Mouse (Mus musculus): ENCODE data around the gene D630003M21Rik.

Gene D630003M21Rik

GRCm38 (mm10) chr2:158194945-158195640 lies 33.9 kb downstream of the D630003M21Rik start:
- DNase-seq (ENCODE audit: low spot score) = peak; percentile 56

DNA sequence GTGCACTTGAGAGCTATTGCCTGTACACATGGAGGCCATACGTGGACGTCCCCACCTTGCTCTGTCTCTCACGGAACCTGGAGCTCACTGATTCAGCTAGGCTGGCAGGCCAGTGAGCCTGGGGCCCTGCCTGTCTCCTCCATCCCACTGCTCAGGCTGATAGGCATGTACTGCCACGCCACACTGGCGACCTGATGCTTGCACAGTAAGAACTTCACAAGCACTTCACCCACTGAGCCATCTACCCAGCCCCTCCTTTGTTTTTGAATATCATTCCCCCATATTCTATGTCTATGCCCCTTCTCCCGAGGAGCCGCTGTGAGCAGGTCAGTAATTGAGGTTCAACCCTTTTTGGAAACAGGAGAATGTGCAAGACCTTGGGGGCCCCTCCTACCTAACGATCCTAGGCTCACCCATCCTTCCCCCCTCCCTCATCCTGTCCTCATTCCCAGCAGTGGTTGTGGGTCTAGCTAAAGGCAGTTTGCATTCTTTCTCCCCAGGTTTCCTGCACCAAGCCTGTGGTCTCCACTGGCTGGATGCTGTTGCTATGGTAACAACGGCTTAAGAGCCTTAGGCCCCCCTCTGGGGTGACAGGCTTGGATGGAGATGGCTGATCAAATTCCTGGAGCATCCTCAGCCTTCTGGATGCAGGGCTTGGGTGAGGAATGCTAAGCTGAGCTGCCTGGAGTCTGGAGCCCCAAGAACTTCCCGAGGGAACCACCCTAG lies 35.2 kb downstream of the D630003M21Rik start:
- no peak for DNase-seq (ENCODE audit: low spot score)

- peak; percentile 54 for DNase-seq (ENCODE audit: low spot score)
These were observed 37.9 kb downstream of the D630003M21Rik start for GRCm38 (mm10) chr2:158191098-158191497.

DNA sequence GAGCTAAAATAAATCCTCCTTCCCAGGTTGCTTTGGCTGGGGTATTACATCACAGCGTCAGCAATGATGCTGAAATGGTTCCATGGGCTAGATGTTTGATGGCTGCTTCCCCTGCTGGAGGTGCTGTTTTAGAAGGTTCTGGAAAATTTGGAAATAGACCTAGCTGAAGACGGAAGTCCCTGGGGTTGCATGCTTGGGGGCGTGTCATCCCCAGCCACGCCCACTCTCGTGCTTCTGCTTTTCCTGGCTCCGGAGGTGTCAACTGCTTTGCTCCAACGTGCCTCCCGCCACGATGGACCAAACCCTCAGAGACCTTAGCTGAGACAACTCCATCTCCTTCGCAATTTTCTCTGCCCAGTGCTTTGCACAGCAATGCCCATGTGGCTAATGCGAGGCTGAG lies 39.6 kb downstream of the D630003M21Rik start:
- no peak for DNase-seq (ENCODE audit: low spot score)

DNA sequence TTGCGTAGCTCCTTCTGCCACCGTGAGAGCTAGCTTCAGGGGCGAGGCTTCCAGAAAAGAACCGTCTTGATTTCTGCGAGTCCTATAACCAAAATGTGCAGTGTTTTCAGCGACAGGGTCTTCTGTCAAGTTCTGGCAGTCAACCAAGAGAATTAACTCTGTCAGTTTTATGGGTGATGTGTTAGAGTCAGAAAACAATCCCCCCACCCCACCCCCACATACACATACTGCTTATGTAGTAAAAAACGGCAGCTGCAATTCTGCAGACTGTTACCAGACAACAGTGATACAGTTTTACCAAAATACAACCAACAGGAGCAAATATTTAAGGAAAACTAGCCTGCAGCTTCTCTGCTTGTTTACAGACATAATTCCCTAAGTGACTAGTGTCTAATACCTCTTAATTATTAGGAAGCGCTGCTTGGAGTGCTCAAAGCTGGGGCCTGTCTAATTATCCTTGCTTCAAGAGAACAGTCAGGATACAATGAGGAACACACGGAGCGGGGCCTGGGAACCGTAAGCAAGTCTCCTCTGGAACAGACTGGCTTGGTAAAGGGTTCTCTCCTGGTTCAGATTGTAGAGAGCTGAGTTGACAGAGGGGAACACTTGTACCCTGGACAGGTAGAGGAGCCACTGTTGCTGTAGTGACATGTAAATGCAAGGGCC lies 42.7 kb downstream of the D630003M21Rik start:
- no peak for DNase-seq (ENCODE audit: low spot score)

- DNase-seq (ENCODE audit: low spot score) = no peak
These were observed 45.8 kb downstream of the D630003M21Rik start for GRCm38 (mm10) chr2:158183266-158183665.

GRCm38 (mm10) chr2:158181932-158182331 lies 47.1 kb downstream of the D630003M21Rik start:
- no peak for DNase-seq (ENCODE audit: low spot score)

DNA sequence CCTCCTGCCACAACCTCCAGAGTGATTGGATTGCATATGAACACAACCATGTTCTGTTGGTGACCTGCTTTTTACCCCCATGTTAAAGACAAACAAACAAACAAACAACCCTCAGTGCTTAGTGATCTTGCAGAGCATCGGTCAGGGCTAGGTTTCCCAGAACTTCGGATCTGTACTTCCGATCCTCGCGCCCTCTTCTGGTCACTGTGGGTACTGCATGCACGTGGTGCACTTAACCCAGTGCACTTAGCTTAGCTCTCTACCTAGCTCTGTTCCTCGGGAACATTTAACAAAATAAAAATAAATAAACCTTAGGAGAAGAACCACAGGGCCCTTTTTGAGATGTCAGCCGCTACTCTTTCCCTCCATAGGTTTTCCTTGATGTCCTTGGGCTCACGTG lies 48.2 kb downstream of the D630003M21Rik start:
- no peak for DNase-seq (ENCODE audit: low spot score)

DNA sequence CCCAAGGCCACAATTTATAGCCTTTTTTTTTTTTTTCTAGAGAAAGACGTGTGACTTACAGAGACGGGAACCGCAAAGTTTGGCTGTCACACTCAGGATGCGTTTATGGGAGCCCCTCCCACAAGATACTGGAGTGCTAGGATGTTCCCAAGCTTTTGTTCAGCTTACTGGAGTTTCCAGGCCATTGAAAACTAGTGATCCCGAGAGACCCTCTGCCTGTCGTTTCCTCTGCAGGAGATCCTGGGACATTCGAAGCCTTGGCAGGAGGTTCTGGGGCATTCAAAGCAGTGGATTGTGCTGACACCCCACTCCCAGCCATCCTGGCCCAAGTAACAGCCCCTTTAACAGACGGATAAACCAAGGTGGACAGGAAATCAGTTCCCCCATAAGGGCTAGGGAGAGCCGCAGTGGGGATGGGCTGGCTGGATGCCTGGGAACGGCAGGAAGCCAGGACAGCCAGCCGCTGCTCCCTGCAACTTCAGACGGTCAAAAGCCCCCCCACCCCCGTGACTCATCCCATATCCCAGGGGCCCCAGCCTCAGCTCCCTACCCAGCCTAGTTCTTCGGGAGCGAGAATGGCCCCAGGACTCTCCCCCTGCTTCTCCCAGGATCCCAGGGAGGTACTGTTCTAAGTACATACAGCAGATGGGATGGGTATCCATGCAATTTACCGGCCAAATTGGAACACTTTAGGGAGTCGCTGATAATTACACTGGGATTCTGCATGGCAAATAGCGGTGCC lies 49.5 kb downstream of the D630003M21Rik start:
- DNase-seq (ENCODE audit: low spot score) = no peak

DNA sequence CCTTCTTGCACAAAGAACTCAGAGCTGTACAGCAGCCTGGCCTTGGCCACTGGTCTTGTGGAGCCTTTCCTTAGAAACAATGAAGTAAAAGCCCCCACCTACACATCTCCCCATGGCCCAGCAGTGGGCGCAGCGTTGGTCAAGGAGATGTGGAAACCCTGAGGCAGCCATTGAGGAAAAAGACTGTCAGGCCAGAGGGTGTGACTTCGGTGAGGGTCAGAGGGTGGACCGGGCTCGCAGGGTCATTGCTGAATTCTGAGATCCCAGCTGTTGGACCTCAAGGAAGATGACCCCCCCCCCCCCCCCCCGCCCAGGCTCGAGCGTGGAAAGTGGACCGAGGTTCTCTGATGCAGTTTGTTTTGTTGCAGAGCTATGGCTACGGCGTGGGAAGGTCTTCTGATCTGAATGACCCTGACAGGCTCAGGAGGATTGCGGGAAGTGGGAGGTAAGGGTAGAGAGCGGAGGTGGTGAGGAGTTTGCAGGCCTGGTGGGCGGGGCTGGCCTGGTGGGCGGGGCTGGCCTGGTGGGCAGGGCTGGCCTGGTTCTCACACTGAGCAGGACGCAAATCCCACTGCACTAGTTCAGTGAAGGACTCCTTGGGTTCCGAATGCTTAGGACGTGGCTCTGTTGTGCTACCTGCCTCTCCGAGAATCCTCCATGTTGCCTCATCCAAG lies 50.2 kb downstream of the D630003M21Rik start:
- no peak for DNase-seq (ENCODE audit: low spot score)

DNA sequence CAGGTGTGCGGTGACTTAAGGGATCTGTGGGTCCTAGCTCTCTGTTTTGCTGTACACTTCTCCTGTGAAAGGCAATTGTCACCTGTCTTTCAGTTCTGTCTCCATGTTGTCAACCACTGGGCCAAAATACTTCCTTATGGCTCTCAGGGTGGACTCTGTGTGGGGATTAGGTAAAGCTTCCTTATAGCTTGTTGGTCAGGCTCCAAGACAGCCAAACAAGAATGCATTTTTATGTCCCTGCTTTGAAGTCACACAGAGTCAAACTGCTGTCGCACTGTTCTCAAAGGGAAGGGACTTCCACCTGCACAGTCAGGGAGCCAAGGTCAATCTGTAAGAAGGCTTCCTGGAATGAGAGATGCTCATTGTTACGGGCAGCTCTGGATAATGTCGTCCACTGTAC lies 50.9 kb downstream of the D630003M21Rik start:
- no peak for DNase-seq (ENCODE audit: low spot score)

DNA sequence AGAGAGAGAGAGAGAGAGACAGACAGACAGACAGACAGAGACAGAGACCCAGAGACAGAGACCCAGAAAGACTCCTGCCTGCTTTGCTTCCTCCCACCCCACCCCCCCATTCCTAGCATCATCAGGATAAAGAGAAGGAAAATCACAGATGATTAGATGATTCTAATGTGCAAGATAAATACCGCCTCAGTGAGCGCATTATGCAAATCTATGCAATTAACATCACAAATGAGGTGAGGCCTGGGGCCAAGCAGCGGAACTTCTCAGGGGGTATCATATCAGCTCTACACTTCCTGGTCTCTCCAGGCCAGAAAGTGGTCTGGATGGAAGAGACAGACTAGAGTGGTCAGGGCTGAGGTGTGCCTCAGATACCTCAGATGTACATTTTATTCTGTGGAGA lies 51.4 kb downstream of the D630003M21Rik start:
- DNase-seq (ENCODE audit: low spot score) = no peak

- no peak for DNase-seq (ENCODE audit: low spot score)
These were observed 52.3 kb downstream of the D630003M21Rik start for GRCm38 (mm10) chr2:158176763-158177162.

DNA sequence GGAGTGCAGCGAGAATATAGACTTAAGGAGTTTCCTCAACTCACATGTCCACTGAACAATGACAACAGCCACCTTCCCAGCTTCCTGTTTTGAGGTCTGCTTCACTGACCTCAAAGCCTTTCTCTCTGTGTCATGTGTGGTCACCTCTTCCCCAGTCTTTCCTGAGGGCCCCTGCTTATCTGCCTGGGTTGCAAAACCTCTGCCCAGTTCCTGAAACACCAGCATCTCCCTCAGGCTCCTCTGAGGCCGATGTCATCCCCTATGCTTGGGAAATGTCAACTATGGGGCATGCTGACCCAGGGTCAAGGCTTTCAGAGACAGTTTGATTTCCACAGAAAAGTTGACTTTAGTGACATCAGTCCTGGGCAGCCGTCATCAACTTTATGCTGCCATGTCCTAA lies 53.6 kb downstream of the D630003M21Rik start:
- peak; percentile 58 for DNase-seq (ENCODE audit: low spot score)

GRCm38 (mm10) chr2:158174958-158175357 lies 54.1 kb downstream of the D630003M21Rik start:
- no peak for DNase-seq (ENCODE audit: low spot score)

DNA sequence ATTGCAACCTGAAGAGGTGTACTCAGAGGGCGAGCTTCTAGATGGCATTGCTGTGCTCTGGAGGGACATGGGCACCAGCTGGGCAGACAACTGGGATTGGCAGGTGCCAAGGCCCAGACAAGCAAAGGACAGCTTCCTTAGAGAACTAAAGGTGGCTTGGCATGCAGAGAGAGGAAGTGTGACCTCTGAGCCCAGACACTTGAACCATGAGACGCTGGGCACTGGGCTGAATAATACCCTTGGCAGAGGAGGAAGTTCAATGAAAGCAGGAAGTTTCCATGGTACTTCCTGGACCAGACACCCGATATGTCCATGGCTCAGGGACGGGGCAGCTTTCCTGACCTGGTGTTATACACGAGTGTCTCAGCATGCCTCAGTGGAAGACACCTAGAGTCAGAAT lies 54.6 kb downstream of the D630003M21Rik start:
- no peak for DNase-seq (ENCODE audit: low spot score)

DNA sequence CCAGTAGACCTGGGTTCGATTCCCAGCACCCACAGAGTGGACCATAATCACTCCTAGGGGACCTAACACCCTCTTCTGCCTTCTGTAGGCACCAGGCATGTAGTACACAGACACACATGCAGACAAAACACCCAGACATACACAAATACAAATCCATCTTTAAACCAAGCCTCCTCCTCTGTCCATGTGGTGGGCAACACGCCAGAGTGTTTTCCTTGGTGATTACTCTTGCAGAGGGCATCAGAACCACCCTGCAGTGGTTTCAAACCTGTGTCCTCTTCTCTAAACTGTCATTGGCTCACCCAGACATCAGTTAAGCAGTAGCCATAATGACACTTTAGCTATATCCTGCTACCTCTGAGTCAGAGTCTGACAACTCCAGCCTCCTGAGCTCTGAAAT lies 58.6 kb downstream of the D630003M21Rik start:
- no peak for DNase-seq (ENCODE audit: low spot score)

GRCm38 (mm10) chr2:158169771-158170170 lies 59.3 kb downstream of the D630003M21Rik start:
- no peak for DNase-seq (ENCODE audit: low spot score)

DNA sequence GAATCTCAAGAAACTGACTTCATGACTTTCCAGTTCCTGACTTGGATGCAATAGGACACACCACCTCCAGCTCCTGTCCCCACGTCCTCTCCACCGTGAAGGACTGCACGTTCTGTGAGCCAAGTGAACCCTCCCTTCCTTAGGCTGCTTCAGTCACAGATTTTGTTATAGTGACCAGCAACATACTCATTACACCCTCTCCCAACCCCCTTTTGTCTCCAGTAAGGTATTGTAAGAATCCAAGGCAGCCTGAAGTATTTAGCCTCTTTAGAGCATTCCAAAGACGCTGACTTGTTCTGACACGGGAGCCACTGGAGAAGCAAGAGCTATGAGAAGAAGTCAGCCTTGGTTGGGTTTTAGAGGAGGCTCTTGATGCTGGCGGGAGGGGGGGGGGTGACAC lies 59.7 kb downstream of the D630003M21Rik start:
- DNase-seq (ENCODE audit: low spot score) = no peak

DNA sequence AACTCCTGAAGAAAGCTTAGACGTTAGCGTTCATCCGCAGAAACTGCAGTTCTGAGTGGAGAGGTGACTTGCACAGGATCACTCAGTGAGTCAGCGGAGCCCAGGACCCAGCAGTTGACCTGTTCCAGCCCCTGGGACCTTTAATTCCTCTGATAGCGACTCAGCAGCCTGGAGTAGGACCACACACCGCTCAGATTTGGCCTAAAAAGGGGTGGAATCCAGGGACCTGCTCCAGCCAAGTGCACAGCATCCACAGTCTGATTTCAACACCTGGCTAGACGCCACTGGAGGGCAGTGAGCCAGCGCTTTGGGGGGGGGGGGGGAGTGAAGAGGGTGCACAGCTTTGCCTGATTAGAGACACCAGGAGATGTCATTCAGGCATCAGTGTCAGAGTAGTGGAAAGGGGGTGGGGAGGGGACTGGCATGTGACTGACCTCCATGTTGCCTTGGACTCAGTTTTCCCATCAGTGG lies 60.2 kb downstream of the D630003M21Rik start:
- DNase-seq (ENCODE audit: low spot score) = peak; percentile 60

- peak; percentile 58 for DNase-seq (ENCODE audit: low spot score)
These were observed 61.4 kb downstream of the D630003M21Rik start for GRCm38 (mm10) chr2:158167496-158168205.
